Mouse (Mus musculus): ENCODE measurements around the gene Trim14. TPM values are rescaled to one million over a fixed set of nuclear protein-coding genes. Genes with fewer than 3 reads are reported as not detected.
A peak's percentile ranks its signal among the peaks of the same experiment; 100 is the strongest.

Gene Trim14
- polyA plus RNA-seq, 1 experiment from 2014 or later: 3.1 TPM

DNA sequence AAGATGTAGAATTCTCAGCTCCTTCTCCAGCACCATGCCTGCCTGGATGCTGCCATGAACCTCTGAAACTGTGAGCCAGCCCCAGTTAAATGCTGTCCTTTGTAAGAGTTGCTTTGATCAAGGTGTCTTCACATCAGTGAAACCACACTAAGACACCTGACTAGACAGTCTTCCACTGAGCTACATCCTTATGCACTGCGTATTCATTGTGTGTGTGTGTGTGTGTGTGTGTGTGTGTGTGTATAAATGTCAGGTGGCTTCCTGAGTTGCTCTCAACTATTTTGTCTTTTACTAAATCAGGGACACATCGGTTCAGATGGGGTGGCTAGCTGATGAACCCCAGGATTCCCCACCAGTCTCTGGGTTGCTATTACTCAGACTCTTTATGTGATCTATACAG is 56.9 kb downstream of the Trim14 start:
- Histone ChIP-seq H3K27ac (ENCODE audit: low read depth) (no peak overlapping the region), H3K9ac (no peak overlapping the region), H3K27me3 (ENCODE audit: insufficient read depth, low read length) (no peaks in the 10 kb centered on the region), H3K4me3 (ENCODE audit: low read depth, low read length) (no peak overlapping the region), H3K4me2 (no peak overlapping the region), H3K4me1 (ENCODE audit: insufficient read depth) (no peaks in the 10 kb centered on the region), H3K9me3 (ENCODE audit: low read depth, low read length) (no peaks in the 10 kb centered on the region), H3K36me3 (ENCODE audit: insufficient read depth) (peaks cover 30% of the 10 kb centered on the region)
- TF ChIP-seq CTCF (IDR thresholded peaks at IDR 0.05; ENCODE audit: low read depth): no peak
- WGBS: 89% methylated on average over 2 of the region's 2 CpGs
- ATAC-seq (ENCODE audit: insufficient read depth) (no peak), DNase-seq (no peak)

DNA sequence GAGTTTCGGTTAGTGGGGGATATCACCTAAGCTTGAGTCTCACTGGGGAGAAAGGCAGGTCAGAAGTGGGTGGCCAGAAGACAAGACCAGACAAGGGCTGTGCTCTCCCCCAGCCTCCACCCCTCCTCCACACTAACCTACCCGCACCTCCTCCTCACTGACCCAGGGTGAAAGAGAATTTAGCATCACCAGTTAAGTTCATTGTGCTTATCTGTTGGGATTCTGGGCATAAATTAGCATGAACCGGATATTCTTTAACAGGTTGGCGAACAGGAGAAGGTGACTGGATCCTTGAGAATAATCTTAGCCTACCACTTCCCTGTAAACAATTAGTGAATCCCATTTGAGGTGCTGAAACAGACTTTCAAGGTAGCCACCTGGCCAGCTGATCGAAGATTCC is 60.8 kb downstream of the Trim14 start:
- Histone ChIP-seq H3K27ac (ENCODE audit: low read depth) (no peak overlapping the region), H3K4me2 (no peak overlapping the region), H3K4me3 (ENCODE audit: low read depth, low read length) (no peak overlapping the region), H3K9me3 (ENCODE audit: low read depth, low read length) (no peaks in the 10 kb centered on the region), H3K27me3 (ENCODE audit: insufficient read depth, low read length) (no peaks in the 10 kb centered on the region), H3K9ac (no peak overlapping the region), H3K4me1 (ENCODE audit: insufficient read depth) (no peaks in the 10 kb centered on the region), H3K36me3 (ENCODE audit: insufficient read depth) (peaks cover 69% of the 10 kb centered on the region)
- ATAC-seq (ENCODE audit: insufficient read depth): no peak
- TF ChIP-seq CTCF (IDR thresholded peaks at IDR 0.05; ENCODE audit: low read depth): no peak
- 87% methylated on average over 5 of the region's 5 CpGs for WGBS
- no peak for DNase-seq

DNA sequence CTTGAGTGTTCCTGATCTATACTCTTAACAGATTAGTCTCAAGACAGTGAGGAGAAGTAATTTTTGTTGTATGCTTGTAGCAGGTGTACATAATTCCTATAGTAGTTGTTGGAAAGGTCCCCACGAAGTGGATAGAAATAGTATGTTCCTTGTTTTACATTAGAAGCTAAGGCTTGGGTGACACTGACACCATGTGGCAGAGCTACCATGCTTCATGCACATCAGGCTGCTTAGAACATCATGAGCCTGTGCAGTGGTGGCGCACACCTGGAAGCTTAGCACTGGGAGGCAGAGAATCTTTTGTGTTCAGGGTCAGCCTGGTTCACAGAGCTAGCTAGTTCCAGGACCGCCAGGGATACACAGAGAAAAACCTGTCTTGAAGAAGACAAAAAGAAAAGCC is 70.2 kb downstream of the Trim14 start:
- peaks cover 100% of the 10 kb centered on the region for H3K36me3 ChIP-seq (ENCODE audit: insufficient read depth)
- no peak for ATAC-seq (ENCODE audit: insufficient read depth)
- no peak for DNase-seq
- 84% methylated on average over 3 of the region's 3 CpGs for WGBS
- H3K27me3 ChIP-seq (ENCODE audit: insufficient read depth, low read length): no peaks in the 10 kb centered on the region
- H3K9me3 ChIP-seq (ENCODE audit: low read depth, low read length): no peaks in the 10 kb centered on the region
- no peaks in the 10 kb centered on the region for H3K4me1 ChIP-seq (ENCODE audit: insufficient read depth)
- no peak overlapping the region for H3K4me3 ChIP-seq (ENCODE audit: low read depth, low read length)
- no peak overlapping the region for H3K27ac ChIP-seq (ENCODE audit: low read depth)
- H3K9ac ChIP-seq: no peak overlapping the region
- peak; percentile 4; the same call in 1 of the 2 replicates for TF ChIP-seq CTCF (IDR thresholded peaks at IDR 0.05; ENCODE audit: low read depth)
- no peak overlapping the region for H3K4me2 ChIP-seq

DNA sequence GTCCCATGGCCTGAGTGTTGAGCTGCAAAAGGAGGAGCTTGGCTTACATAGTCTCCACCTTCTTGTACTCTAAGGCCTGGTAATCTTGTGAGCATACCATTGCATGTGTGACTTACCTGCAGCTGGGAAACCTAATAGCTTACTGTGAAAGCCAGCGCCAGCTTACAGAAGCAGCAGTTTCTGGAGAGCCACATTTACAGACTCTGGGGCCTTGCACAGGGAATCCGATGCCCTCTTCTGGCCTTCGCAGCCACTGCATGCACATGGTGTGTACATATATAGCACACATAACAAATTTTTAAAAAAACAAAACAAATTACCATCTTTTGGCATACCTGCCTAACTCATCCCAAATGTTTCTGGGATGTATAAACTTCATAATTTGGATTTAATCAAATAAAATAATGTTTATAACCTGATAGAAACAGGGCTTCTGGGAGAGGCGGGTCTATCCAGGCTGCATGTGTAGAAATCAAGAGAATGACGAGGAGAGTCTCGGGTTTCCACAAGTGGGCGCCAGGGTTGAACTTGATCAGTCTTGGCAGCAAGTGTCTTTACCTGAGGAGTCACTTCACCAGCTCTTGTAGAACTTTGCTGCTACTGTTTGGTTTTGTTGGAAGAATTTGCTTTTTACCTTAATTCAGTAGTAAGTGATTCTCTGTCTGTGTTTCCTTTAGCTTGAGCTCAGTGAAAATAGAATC is 72.7 kb downstream of the Trim14 start:
- WGBS: 85% methylated on average over 7 of the region's 7 CpGs
- Histone ChIP-seq H3K9me3 (ENCODE audit: low read depth, low read length) (no peaks in the 10 kb centered on the region), H3K4me3 (ENCODE audit: low read depth, low read length) (no peak overlapping the region), H3K4me1 (ENCODE audit: insufficient read depth) (no peaks in the 10 kb centered on the region), H3K27me3 (ENCODE audit: insufficient read depth, low read length) (no peaks in the 10 kb centered on the region), H3K27ac (ENCODE audit: low read depth) (no peak overlapping the region), H3K36me3 (ENCODE audit: insufficient read depth) (peaks cover 84% of the 10 kb centered on the region), H3K9ac (no peak overlapping the region), H3K4me2 (no peak overlapping the region)
- peak; percentile 68 for DNase-seq
- no peak for ATAC-seq (ENCODE audit: insufficient read depth)
- peak; percentile 57 for TF ChIP-seq CTCF (IDR thresholded peaks at IDR 0.05; ENCODE audit: low read depth)

DNA sequence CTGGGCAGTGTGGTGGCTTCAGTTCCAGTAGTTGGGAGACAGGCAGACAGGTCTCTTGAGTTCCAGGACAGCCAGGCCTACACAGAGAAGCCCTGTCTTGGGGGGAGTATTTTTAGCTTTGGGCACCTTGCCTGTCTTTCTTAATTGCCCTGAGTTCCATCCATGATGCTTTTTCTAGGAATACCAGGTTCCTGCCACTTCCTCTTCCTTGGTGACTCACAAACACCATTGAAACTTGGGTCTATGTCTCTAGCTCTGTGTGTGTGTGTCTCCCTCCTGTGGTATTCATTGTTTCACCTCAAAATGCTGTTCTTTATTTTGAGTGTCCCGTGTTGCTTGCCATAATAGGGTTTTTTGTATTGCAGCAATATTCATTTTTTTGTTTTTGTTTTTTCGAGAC is 77.5 kb downstream of the Trim14 start:
- ATAC-seq (ENCODE audit: insufficient read depth): no peak
- Histone ChIP-seq H3K4me2 (no peak overlapping the region), H3K9ac (no peak overlapping the region), H3K36me3 (ENCODE audit: insufficient read depth) (peaks cover 37% of the 10 kb centered on the region), H3K27me3 (ENCODE audit: insufficient read depth, low read length) (no peaks in the 10 kb centered on the region), H3K9me3 (ENCODE audit: low read depth, low read length) (no peaks in the 10 kb centered on the region), H3K4me3 (ENCODE audit: low read depth, low read length) (no peak overlapping the region), H3K27ac (ENCODE audit: low read depth) (no peak overlapping the region), H3K4me1 (ENCODE audit: insufficient read depth) (peaks cover 11% of the 10 kb centered on the region)
- no peak for DNase-seq
- 92% methylated on average over 2 of the region's 2 CpGs for WGBS
- no peak for TF ChIP-seq CTCF (IDR thresholded peaks at IDR 0.05; ENCODE audit: low read depth)

DNA sequence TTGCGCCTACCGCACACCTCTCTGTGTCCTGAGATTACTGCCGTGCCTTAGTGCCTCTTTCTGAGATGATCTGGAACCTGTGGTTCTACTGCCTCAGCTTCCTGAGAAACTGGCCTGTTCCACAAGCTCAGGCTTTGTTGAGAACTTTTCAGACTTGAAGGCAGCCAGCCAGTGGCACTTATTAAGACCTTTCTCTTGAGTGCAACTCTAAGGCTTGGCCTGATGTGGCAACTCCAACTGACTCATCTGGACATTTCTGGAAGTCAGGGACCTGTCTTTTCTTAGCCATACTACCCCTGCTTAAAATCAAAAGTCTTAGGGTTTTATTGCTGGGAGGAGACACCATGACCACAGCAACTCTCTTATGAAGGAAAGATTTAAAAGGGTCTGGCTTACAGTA is 78.8 kb downstream of the Trim14 start:
- Histone ChIP-seq H3K27ac (ENCODE audit: low read depth) (no peak overlapping the region), H3K9ac (no peak overlapping the region), H3K4me3 (ENCODE audit: low read depth, low read length) (no peak overlapping the region), H3K27me3 (ENCODE audit: insufficient read depth, low read length) (no peaks in the 10 kb centered on the region), H3K4me2 (no peak overlapping the region), H3K36me3 (ENCODE audit: insufficient read depth) (peaks cover 25% of the 10 kb centered on the region), H3K9me3 (ENCODE audit: low read depth, low read length) (no peaks in the 10 kb centered on the region), H3K4me1 (ENCODE audit: insufficient read depth) (peaks cover 16% of the 10 kb centered on the region)
- TF ChIP-seq CTCF (IDR thresholded peaks at IDR 0.05; ENCODE audit: low read depth): no peak
- no peak for DNase-seq
- no peak for ATAC-seq (ENCODE audit: insufficient read depth)
- WGBS: 90% methylated on average over 3 of the region's 3 CpGs

DNA sequence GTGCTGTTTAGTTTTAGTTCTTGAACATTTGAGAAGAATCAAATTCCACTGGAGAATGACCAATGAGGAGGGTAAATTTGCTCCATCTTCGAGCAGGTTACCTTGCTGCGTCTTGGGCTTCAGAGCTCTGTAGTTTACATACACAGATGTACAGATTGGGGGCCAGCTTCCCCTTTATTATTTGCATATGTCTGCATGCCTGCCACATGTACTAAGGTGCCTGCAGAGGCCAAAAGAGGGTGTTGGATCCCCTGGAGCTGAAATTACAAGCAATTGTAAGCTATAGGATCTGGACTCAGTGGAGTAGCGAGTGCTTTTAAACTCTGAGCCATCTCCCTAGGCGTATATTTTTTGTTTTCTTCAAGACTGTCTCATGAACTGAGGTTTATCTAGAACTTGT is 79.2 kb downstream of the Trim14 start:
- H3K9me3 ChIP-seq (ENCODE audit: low read depth, low read length): no peaks in the 10 kb centered on the region
- no peak for DNase-seq
- no peak overlapping the region for H3K4me2 ChIP-seq
- H3K36me3 ChIP-seq (ENCODE audit: insufficient read depth): peaks cover 21% of the 10 kb centered on the region
- H3K4me3 ChIP-seq (ENCODE audit: low read depth, low read length): no peak overlapping the region
- no peak for TF ChIP-seq CTCF (IDR thresholded peaks at IDR 0.05; ENCODE audit: low read depth)
- no peak overlapping the region for H3K27ac ChIP-seq (ENCODE audit: low read depth)
- H3K9ac ChIP-seq: no peak overlapping the region
- H3K27me3 ChIP-seq (ENCODE audit: insufficient read depth, low read length): no peaks in the 10 kb centered on the region
- H3K4me1 ChIP-seq (ENCODE audit: insufficient read depth): peaks cover 16% of the 10 kb centered on the region
- 80% methylated on average over 4 of the region's 4 CpGs for WGBS
- no peak for ATAC-seq (ENCODE audit: insufficient read depth)

Measured in lung, embryonic 14.5 days (tissue).